Mouse (Mus musculus): ENCODE measurements around the gene Gm20388.

- TF ChIP-seq EP300 (IDR thresholded peaks at IDR 0.05; ENCODE audit: low read depth): no peak
- no peak for TF ChIP-seq CTCF (IDR thresholded peaks at IDR 0.05; ENCODE audit: low read depth)
These were observed 306.5 kb downstream of the Gm20388 start for GRCm38 (mm10) chr8:120216855-120217830.

All from liver, embryonic 14.5 days (tissue).